ENCODE assay signal across 9 mouse cellular contexts in the genomic region with DNA sequence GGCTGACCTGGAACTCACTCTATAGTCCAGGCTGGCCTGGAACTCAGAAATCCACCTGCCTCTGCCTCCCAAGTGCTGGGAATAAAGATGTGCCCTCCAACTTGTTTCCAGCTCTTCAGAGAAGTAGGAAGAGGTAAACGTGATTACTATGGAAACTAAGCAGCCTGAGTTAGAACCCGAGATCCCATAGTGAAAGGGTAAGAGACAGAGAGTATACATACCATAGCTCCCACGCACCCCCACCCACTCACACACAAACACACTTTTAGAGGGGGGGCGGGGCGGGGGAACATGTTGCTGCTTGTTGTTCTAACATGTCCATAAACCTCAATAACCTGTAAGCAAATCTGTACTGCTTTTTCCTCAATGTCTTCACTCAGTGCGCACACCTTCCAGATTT. TPM values are rescaled to one million over a fixed set of nuclear protein-coding genes. Genes with fewer than 3 reads are reported as not detected.
DNase-seq lines count a peak whose midpoint lies in the region; ATAC-seq lines count a peak whose summit lies in the region.
"Had no signal": no experiment of that assay in that cellular context is flagged by ENCODE, and none has a peak within 500 bp of the region (broad histone marks: within the 10 kb centered on the region; RNA-seq: fewer than 3 reads in every experiment).

No protein-coding gene starts in this region.

- peaks cover 21% of the 10 kb centered on the region for H3K4me1 ChIP-seq in lung, embryonic 15.5 days
- H3K4me1 ChIP-seq in forebrain, embryonic 11.5 days (replicated peaks; ENCODE audit: control insufficient read depth, insufficient read depth, low read length): peaks cover 6% of the 10 kb centered on the region; the same call in 1 of the 2 replicates
- H3K4me1 ChIP-seq in limb, embryonic 13.5 days: peaks cover 20% of the 10 kb centered on the region
- peaks cover 18% of the 10 kb centered on the region; the same call in 1 of the 2 replicates for H3K4me1 ChIP-seq in stomach, embryonic 14.5 days (ENCODE audit: control insufficient read depth, insufficient read depth, low read length)

- H3K4me2 ChIP-seq in lung, embryonic 15.5 days: peak overlapping the region; percentile 79
- peak overlapping the region; percentile 81 for H3K4me2 ChIP-seq in forebrain, embryonic 11.5 days (ENCODE audit: low read depth, low read length, severe bottlenecking)
- H3K4me2 ChIP-seq in limb, embryonic 13.5 days (replicated peaks): peak overlapping the region; percentile 85
- peak overlapping the region; percentile 65 for H3K4me2 ChIP-seq in stomach, embryonic 14.5 days (replicated peaks; ENCODE audit: low read depth, low read length)

- no peak overlapping the region for H3K9ac ChIP-seq in lung, embryonic 15.5 days
- peak overlapping the region; percentile 97 for H3K9ac ChIP-seq in forebrain, embryonic 11.5 days (ENCODE audit: low read length)
- H3K9ac ChIP-seq in limb, embryonic 13.5 days: peak overlapping the region; percentile 98
- H3K9ac ChIP-seq in stomach, embryonic 14.5 days (replicated peaks; ENCODE audit: low read depth, low read length): no peak overlapping the region

- no peaks in the 10 kb centered on the region for H3K36me3 ChIP-seq in lung, embryonic 15.5 days
- H3K36me3 ChIP-seq in forebrain, embryonic 11.5 days (ENCODE audit: control insufficient read depth, insufficient read depth, low read length): no peaks in the 10 kb centered on the region
- H3K36me3 ChIP-seq in limb, embryonic 13.5 days: peaks cover 4% of the 10 kb centered on the region; the same call in 1 of the 2 replicates
- H3K36me3 ChIP-seq in stomach, embryonic 14.5 days (ENCODE audit: control insufficient read depth, insufficient read depth, low read length): no peaks in the 10 kb centered on the region

- H3K4me3 ChIP-seq in lung, embryonic 15.5 days: peak overlapping the region; percentile 100
- H3K4me3 ChIP-seq in forebrain, embryonic 11.5 days (ENCODE audit: low read depth, low read length): peak overlapping the region; percentile 99
- peak overlapping the region; percentile 96 for H3K4me3 ChIP-seq in limb, embryonic 13.5 days
- peak overlapping the region; percentile 97; the same call in 1 of the 2 replicates for H3K4me3 ChIP-seq in stomach, embryonic 14.5 days (ENCODE audit: low read depth, low read length)

- no peak for ATAC-seq in lung, embryonic 15.5 days (ENCODE audit: borderline replicate concordance, extremely low read depth, low FRiP score, low TSS enrichment)
- no peak for ATAC-seq in forebrain, embryonic 11.5 days (replicated peaks; ENCODE audit: low FRiP score)
- ATAC-seq in limb, embryonic 13.5 days (ENCODE audit: low FRiP score, low read depth): no peak
- no peak for ATAC-seq in stomach, embryonic 14.5 days (ENCODE audit: insufficient number of reproducible peaks, insufficient read depth, low FRiP score, low read depth)

- no peak overlapping the region for H3K27ac ChIP-seq in lung, embryonic 15.5 days
- no peak overlapping the region for H3K27ac ChIP-seq in forebrain, embryonic 11.5 days (ENCODE audit: low read depth, low read length)
- no peak overlapping the region for H3K27ac ChIP-seq in limb, embryonic 13.5 days
- no peak overlapping the region for H3K27ac ChIP-seq in stomach, embryonic 14.5 days (ENCODE audit: low read length)

- H3K9me3 ChIP-seq in lung, embryonic 15.5 days: no peaks in the 10 kb centered on the region
- no peaks in the 10 kb centered on the region; the same call in 1 of the 2 replicates for H3K9me3 ChIP-seq in forebrain, embryonic 11.5 days (ENCODE audit: control insufficient read depth, low read length)
- H3K9me3 ChIP-seq in limb, embryonic 13.5 days: peaks cover 6% of the 10 kb centered on the region; the same call in 1 of the 2 replicates
- no peaks in the 10 kb centered on the region for H3K9me3 ChIP-seq in stomach, embryonic 14.5 days (ENCODE audit: control insufficient read depth, low read depth, low read length)

- 72% methylated on average over 6 of the region's 6 CpGs for WGBS in lung, embryonic 15.5 days
- WGBS in forebrain, embryonic 11.5 days: 80% methylated on average over 6 of the region's 6 CpGs
- 80% methylated on average over 6 of the region's 6 CpGs for WGBS in limb, embryonic 13.5 days
- WGBS in stomach, embryonic 14.5 days: 69% methylated on average over 6 of the region's 6 CpGs

- no peak for DNase-seq in lung, postnatal 25 days (ENCODE audit: low spot score)
- DNase-seq in forebrain, embryonic 11.5 days (ENCODE audit: low spot score): no peak
- DNase-seq in lung, postnatal 36 days: no peak
- no peak for DNase-seq in thymus, postnatal 10 days (ENCODE audit: low spot score in 2 of 2)
- no peak for DNase-seq in cerebellum, postnatal 25 days
- DNase-seq: lung, postnatal 10 days had no signal

- no peaks in the 10 kb centered on the region for H3K27me3 ChIP-seq in lung, embryonic 15.5 days
- no peaks in the 10 kb centered on the region for H3K27me3 ChIP-seq in forebrain, embryonic 11.5 days (ENCODE audit: control insufficient read depth, insufficient read depth, low read length)
- no peaks in the 10 kb centered on the region; the same call in 1 of the 2 replicates for H3K27me3 ChIP-seq in limb, embryonic 13.5 days
- H3K27me3 ChIP-seq in stomach, embryonic 14.5 days (ENCODE audit: control insufficient read depth, insufficient read depth, low read length): no peaks in the 10 kb centered on the region

RNA-seq across cellular contexts. Expression of gene Npepps, which starts 2.0 kb away (rescaled TPM):
- 73.6 and 76.0 TPM in 2 replicates for polyA plus RNA-seq in lung, embryonic 15.5 days (2015; fragmentation: Nextera tagmentation; extraction: Ambion mirVana)
- 108 and 122 TPM in 2 replicates for polyA plus RNA-seq in forebrain, embryonic 11.5 days (2014; fragmentation: Nextera tagmentation; extraction: Ambion mirVana)
- 90.8 and 96.0 TPM in 2 replicates for polyA plus RNA-seq in limb, embryonic 13.5 days (2015; fragmentation: Nextera tagmentation; extraction: Ambion mirVana)
- 90.7 and 101 TPM in 2 replicates for polyA plus RNA-seq in stomach, embryonic 14.5 days (2014; fragmentation: Nextera tagmentation; extraction: Ambion mirVana)

RNA-seq across cellular contexts. Expression of gene Mrpl45, which starts 37.1 kb away (rescaled TPM):
- polyA plus RNA-seq in lung, embryonic 15.5 days (2015; fragmentation: Nextera tagmentation; extraction: Ambion mirVana): 44.6 and 47.9 TPM in 2 replicates
- polyA plus RNA-seq in forebrain, embryonic 11.5 days (2014; fragmentation: Nextera tagmentation; extraction: Ambion mirVana): 55.9 and 59.9 TPM in 2 replicates
- 42.5 and 45.8 TPM in 2 replicates for polyA plus RNA-seq in limb, embryonic 13.5 days (2015; fragmentation: Nextera tagmentation; extraction: Ambion mirVana)
- 42.3 and 43.3 TPM in 2 replicates for polyA plus RNA-seq in stomach, embryonic 14.5 days (2014; fragmentation: Nextera tagmentation; extraction: Ambion mirVana)

Comparison
In these comparisons a context has a peak if more than half of its experiments do, and no peak if none do; other contexts are left out.
1. H3K9ac ChIP-seq: peak in forebrain, embryonic 11.5 days (single experiment) and limb, embryonic 13.5 days (single experiment); none in lung, embryonic 15.5 days (single experiment) and stomach, embryonic 14.5 days (single experiment).
2. Peak in every context shown above with its lines, with median percentiles within 50 percentile points of each other: H3K4me2 ChIP-seq and H3K4me3 ChIP-seq.